Mouse (Mus musculus) CD8-positive naive resting alpha-beta T cell, adult 2 months (primary cell): Measurements from ENCODE around the gene Itpkb.

Experiments
- DNase-seq, 2 experiments: peaks; one replicate each; pipeline ENCODE4 v3.0.0; 2022; ENCODE audit warnings: low read depth in 2 of 2, low spot score in 2 of 2

Gene Itpkb

GRCm38 (mm10) chr1:180449641-180450040, 119.4 kb downstream of the Itpkb start:
- no peak for DNase-seq

DNA sequence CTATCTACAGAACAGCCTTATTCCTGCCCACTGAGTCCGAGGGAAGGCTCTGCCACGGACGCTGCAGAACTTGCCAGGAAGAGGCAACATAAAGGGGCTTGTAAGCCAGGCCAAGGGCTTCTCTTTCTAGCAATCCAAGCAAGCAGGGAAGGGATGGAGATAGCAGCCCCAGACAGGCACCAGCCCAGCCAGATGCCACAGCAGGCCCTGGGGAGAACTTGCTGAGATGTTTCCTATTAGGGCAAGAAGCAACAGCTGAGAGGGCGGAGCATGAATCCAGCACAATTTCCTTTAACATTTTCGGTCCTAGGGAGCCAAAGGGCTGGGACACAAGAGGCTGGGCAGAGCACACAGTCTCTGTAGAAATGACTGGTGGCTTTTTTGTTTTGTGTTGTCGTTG, 128.0 kb downstream of the Itpkb start:
- no peak for DNase-seq

- no peak for DNase-seq
Observed at GRCm38 (mm10) chr1:180458680-180459079, 128.4 kb downstream of the Itpkb start.

- DNase-seq: no peak
Observed at GRCm38 (mm10) chr1:180460721-180461120, 130.4 kb downstream of the Itpkb start.

DNA sequence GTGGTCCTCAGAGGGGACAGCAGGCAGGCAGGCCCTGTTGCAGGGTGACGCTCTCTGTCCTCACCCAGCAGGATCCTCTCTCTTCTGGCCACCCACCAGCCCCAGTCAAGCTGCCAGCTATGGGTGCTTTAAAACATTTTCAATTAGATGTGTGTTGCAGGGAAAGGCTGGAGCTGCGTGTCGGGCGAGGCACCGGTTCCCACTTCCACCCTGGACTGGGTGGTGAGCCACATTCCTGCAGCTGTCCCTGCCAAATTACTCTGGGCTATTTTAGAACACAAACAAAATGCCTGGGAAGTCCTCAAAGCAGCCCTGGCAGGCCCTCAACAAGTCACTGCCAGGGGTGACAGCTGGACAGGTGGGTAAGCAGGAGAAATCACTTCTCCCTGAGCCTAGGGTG, 132.1 kb downstream of the Itpkb start:
- no peak for DNase-seq

DNA sequence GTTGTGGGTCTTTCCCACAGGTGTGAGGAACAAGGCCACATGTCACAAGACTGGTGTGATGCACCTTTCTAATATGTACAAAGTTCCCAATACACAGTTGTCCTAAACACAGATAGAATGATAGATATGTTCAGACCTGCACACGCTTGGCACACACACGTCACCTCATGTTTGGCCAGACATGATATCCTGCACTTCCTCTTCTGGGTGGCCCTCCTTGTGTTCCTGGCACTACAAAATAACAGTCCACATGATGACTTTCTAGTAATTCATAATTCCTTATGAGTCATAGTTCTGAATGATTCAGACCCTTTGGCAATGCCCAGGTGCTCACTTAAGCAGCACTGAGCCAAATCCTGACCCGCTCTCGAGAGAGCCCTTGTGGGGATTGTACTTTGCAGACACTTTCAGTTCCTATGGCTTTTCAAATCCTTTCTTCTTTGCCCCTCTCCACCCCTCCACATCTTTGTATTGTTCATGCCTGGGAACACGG, 132.7 kb downstream of the Itpkb start:
- no peak for DNase-seq

DNA sequence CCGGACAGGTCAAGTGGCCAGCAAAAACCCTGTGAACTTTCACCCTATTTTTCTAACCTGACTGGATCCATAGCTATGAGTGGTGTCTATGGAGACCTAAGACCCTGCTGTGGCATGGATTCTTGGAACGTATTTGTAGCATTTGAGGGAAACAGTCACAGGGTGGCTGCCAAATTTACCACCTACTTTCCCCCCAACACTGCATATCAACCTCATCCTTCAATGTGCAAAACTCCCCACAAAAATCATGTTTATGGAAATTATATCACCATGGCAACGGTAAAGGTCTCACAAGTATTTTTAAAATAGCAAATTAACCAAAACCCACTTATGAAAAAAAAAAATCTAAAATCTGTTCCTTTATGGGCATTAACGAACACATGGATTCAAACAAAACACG, 134.1 kb downstream of the Itpkb start:
- DNase-seq: no peak

DNA sequence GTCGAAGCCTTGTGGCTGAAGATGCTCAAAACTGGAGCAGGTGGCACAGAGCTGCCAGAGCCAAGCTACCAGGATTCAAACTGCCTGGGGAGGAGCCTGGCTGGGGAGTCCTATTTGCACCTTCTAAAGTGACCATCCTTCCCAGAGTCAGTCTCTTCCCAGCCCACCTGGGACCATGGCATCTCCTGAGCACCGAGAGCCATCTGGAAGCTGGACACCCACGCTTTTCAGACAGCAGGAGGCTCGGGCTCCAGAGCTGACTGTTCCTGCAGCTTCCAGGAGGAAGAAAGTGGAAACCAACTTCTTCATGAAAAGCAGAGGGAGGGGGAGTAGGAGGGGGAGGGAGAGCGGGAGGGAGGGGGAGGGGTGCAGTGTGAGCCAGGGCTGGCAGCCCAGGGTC, 135.3 kb downstream of the Itpkb start:
- no peak for DNase-seq

DNA sequence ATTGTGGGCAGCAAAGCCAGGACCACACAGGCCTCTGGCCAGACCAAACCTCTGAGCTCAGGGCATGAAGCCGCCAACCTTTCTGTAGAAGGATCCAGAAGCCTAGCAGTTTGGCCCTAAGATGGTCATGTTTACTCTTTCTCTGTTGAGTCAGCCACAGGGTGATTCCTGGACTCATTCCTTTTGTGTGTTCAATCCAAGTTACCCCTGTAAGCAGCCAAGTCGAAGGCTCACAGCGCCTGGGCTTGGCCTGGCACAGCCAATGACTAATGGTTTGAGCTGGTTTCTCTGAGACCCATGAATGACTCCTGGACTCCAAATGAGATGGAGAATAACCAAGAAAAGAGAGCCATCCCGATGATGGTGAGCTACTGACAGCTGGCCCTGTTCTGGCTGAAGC, 137.7 kb downstream of the Itpkb start:
- DNase-seq: no peak

DNA sequence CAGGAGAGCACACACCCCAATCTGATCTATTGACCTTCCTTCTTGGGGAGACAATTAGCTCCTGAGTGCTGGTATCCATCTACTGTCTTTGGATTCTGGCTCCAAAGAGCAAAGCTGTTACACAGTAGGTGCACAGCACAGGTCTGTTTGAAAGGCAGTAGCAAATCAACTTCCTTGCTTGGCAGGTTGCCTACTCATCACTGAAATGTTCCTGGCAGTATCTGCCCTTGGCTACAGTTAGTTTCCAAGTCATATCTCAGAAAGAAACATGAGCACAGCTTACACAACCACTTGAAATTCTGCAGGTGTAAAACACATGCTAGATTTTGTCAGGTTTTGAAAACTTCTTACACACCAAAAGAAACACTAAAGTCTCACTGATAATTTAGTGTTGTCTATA, 143.3 kb downstream of the Itpkb start:
- DNase-seq: no peak
